Mouse (Mus musculus): Measurements from ENCODE around the gene Fos. TPM values are rescaled to one million over a fixed set of nuclear protein-coding genes. Genes with fewer than 3 reads are reported as not detected.

Fos gene
- polyA plus RNA-seq (2015; fragmentation: Nextera tagmentation; extraction: Ambion mirVana) = 30.8 and 33.8 TPM in 2 replicates

GRCm38 (mm10) chr12:85473481-85474297 is at the start of gene Fos:
Fos (plus strand) TSS chr12:85473890.
- H3K9ac ChIP-seq (replicated peaks; ENCODE audit: low read depth) = peak within 1 kb of the TSS; percentile 89
- DNase-seq (ENCODE audit: low spot score) (peak; percentile 97), ATAC-seq (peak; percentile 86)
- under 1% methylated on average over 52 of the region's 56 CpGs for WGBS
- peaks cover 15% of the 10 kb centered on the region; the same call in 1 of the 2 replicates for H3K36me3 ChIP-seq (ENCODE audit: insufficient read depth, low read length)
- H3K9me3 ChIP-seq (ENCODE audit: low read length) = no peaks in the 10 kb centered on the region
- H3K27ac ChIP-seq (ENCODE audit: low read length) = peak within 1 kb of the TSS; percentile 97
- peaks cover 5% of the 10 kb centered on the region; the same call in 1 of the 2 replicates for H3K4me1 ChIP-seq (ENCODE audit: insufficient read depth, low read depth, low read length)
- TF ChIP-seq CTCF (IDR thresholded peaks at IDR 0.05) = peak; percentile 39
- peak; percentile 89 for TF ChIP-seq EP300 (IDR thresholded peaks at IDR 0.05)
- H3K4me2 ChIP-seq (replicated peaks; ENCODE audit: low read depth, low read length) = peak within 1 kb of the TSS; percentile 85
- H3K4me3 ChIP-seq (ENCODE audit: low read depth, low read length) = peak within 1 kb of the TSS; percentile 89
- no peaks in the 10 kb centered on the region for H3K27me3 ChIP-seq (replicated peaks; ENCODE audit: insufficient read depth, low read length)

GRCm38 (mm10) chr12:85425721-85426120 is 48.0 kb upstream of the Fos start:
- TF ChIP-seq CTCF (IDR thresholded peaks at IDR 0.05) = no peak
- no peak for TF ChIP-seq EP300 (IDR thresholded peaks at IDR 0.05)
- ATAC-seq = no peak
- DNase-seq (ENCODE audit: low spot score) = no peak
- Histone ChIP-seq H3K9me3 (ENCODE audit: low read length) (no peaks in the 10 kb centered on the region), H3K27me3 (replicated peaks; ENCODE audit: insufficient read depth, low read length) (no peaks in the 10 kb centered on the region), H3K27ac (ENCODE audit: low read length) (no peak overlapping the region), H3K4me3 (ENCODE audit: low read depth, low read length) (no peak overlapping the region), H3K9ac (replicated peaks; ENCODE audit: low read depth) (no peak overlapping the region), H3K4me1 (ENCODE audit: insufficient read depth, low read depth, low read length) (peaks cover 8% of the 10 kb centered on the region; the same call in 1 of the 2 replicates), H3K36me3 (ENCODE audit: insufficient read depth, low read length) (no peaks in the 10 kb centered on the region), H3K4me2 (replicated peaks; ENCODE audit: low read depth, low read length) (no peak overlapping the region)
- WGBS = 78% methylated on average over 11 of the region's 11 CpGs

GRCm38 (mm10) chr12:85426126-85426525 is 47.6 kb upstream of the Fos start:
- H3K36me3 ChIP-seq (ENCODE audit: insufficient read depth, low read length) = no peaks in the 10 kb centered on the region
- TF ChIP-seq EP300 (IDR thresholded peaks at IDR 0.05) = no peak; the same call in 1 of the 2 replicates
- TF ChIP-seq CTCF (IDR thresholded peaks at IDR 0.05) = no peak
- no peak overlapping the region for H3K27ac ChIP-seq (ENCODE audit: low read length)
- H3K4me1 ChIP-seq (ENCODE audit: insufficient read depth, low read depth, low read length) = peaks cover 8% of the 10 kb centered on the region; the same call in 1 of the 2 replicates
- no peak for ATAC-seq
- no peaks in the 10 kb centered on the region for H3K9me3 ChIP-seq (ENCODE audit: low read length)
- H3K27me3 ChIP-seq (replicated peaks; ENCODE audit: insufficient read depth, low read length) = no peaks in the 10 kb centered on the region
- DNase-seq (ENCODE audit: low spot score) = peak; percentile 41
- WGBS = 20% methylated on average over 10 of the region's 10 CpGs
- no peak overlapping the region for H3K4me3 ChIP-seq (ENCODE audit: low read depth, low read length)
- H3K9ac ChIP-seq (replicated peaks; ENCODE audit: low read depth) = no peak overlapping the region
- H3K4me2 ChIP-seq (replicated peaks; ENCODE audit: low read depth, low read length) = no peak overlapping the region

- Histone ChIP-seq H3K4me1 (ENCODE audit: insufficient read depth, low read depth, low read length) (peaks cover 5% of the 10 kb centered on the region; the same call in 1 of the 2 replicates), H3K4me3 (ENCODE audit: low read depth, low read length) (no peak overlapping the region), H3K4me2 (replicated peaks; ENCODE audit: low read depth, low read length) (no peak overlapping the region), H3K36me3 (ENCODE audit: insufficient read depth, low read length) (no peaks in the 10 kb centered on the region), H3K9me3 (ENCODE audit: low read length) (no peaks in the 10 kb centered on the region), H3K27ac (ENCODE audit: low read length) (no peak overlapping the region), H3K27me3 (replicated peaks; ENCODE audit: insufficient read depth, low read length) (no peaks in the 10 kb centered on the region), H3K9ac (replicated peaks; ENCODE audit: low read depth) (no peak overlapping the region)
- no peak for ATAC-seq
- WGBS = 61% methylated on average over 7 of the region's 7 CpGs
- TF ChIP-seq EP300 (IDR thresholded peaks at IDR 0.05) (no peak), CTCF (IDR thresholded peaks at IDR 0.05) (no peak)
- DNase-seq (ENCODE audit: low spot score) = no peak
Observed at GRCm38 (mm10) chr12:85427802-85428201, 45.9 kb upstream of the Fos start.

GRCm38 (mm10) chr12:85429999-85430398 is 43.7 kb upstream of the Fos start:
- no peak for DNase-seq (ENCODE audit: low spot score)
- H3K27ac ChIP-seq (ENCODE audit: low read length) = no peak overlapping the region
- WGBS = 66% methylated on average over 4 of the region's 4 CpGs

GRCm38 (mm10) chr12:85430434-85430833 is 43.3 kb upstream of the Fos start:
- no peaks in the 10 kb centered on the region for H3K27me3 ChIP-seq (replicated peaks; ENCODE audit: insufficient read depth, low read length)
- H3K4me1 ChIP-seq (ENCODE audit: insufficient read depth, low read depth, low read length) = peaks cover 5% of the 10 kb centered on the region; the same call in 1 of the 2 replicates
- 27% methylated on average over 6 of the region's 6 CpGs for WGBS
- no peak overlapping the region for H3K4me3 ChIP-seq (ENCODE audit: low read depth, low read length)
- H3K27ac ChIP-seq (ENCODE audit: low read length) = no peak overlapping the region
- no peak overlapping the region for H3K9ac ChIP-seq (replicated peaks; ENCODE audit: low read depth)
- TF ChIP-seq EP300 (IDR thresholded peaks at IDR 0.05) (no peak), CTCF (IDR thresholded peaks at IDR 0.05) (peak; percentile 32)
- peak; percentile 38; the same call in 1 of the 2 replicates for ATAC-seq
- DNase-seq (ENCODE audit: low spot score) = peak; percentile 39
- no peaks in the 10 kb centered on the region for H3K9me3 ChIP-seq (ENCODE audit: low read length)
- H3K4me2 ChIP-seq (replicated peaks; ENCODE audit: low read depth, low read length) = no peak overlapping the region
- H3K36me3 ChIP-seq (ENCODE audit: insufficient read depth, low read length) = no peaks in the 10 kb centered on the region

More at GRCm38 (mm10) chr12:85429999-85430398, 43.7 kb upstream of the Fos start:
- no peaks in the 10 kb centered on the region for H3K36me3 ChIP-seq (ENCODE audit: insufficient read depth, low read length)
- no peak overlapping the region for H3K9ac ChIP-seq (replicated peaks; ENCODE audit: low read depth)
- peaks cover 5% of the 10 kb centered on the region; the same call in 1 of the 2 replicates for H3K4me1 ChIP-seq (ENCODE audit: insufficient read depth, low read depth, low read length)
- ATAC-seq = peak; percentile 52; the same call in 1 of the 2 replicates
- H3K4me2 ChIP-seq (replicated peaks; ENCODE audit: low read depth, low read length) = no peak overlapping the region
- no peak overlapping the region for H3K4me3 ChIP-seq (ENCODE audit: low read depth, low read length)
- TF ChIP-seq CTCF (IDR thresholded peaks at IDR 0.05) = no peak
- no peak for TF ChIP-seq EP300 (IDR thresholded peaks at IDR 0.05)
- H3K27me3 ChIP-seq (replicated peaks; ENCODE audit: insufficient read depth, low read length) = no peaks in the 10 kb centered on the region
- H3K9me3 ChIP-seq (ENCODE audit: low read length) = no peaks in the 10 kb centered on the region
